Mouse (Mus musculus): ENCODE results near the gene Olfr904. TPM values are rescaled to one million over a fixed set of nuclear protein-coding genes. Genes with fewer than 3 reads are reported as not detected.

Gene Olfr904
- polyA plus RNA-seq, 1 experiment from 2014 or later: not detected

Other genes with a start within 250 kb of the Olfr904 start
- not detected in 2 replicates for gene Olfr894, start 245.1 kb upstream of the Olfr904 start, polyA plus RNA-seq (2014; fragmentation: Nextera tagmentation; extraction: Ambion mirVana)
- gene Olfr143, start 210.4 kb upstream of the Olfr904 start, polyA plus RNA-seq (2014; fragmentation: Nextera tagmentation; extraction: Ambion mirVana): not detected in 2 replicates
- not detected in 2 replicates for gene Olfr895, start 195.3 kb upstream of the Olfr904 start, polyA plus RNA-seq (2014; fragmentation: Nextera tagmentation; extraction: Ambion mirVana)
- not detected in 2 replicates for gene Olfr896-ps1, start 172.0 kb upstream of the Olfr904 start, polyA plus RNA-seq (2014; fragmentation: Nextera tagmentation; extraction: Ambion mirVana)
- not detected in 2 replicates for gene Olfr25, start 134.1 kb upstream of the Olfr904 start, polyA plus RNA-seq (2014; fragmentation: Nextera tagmentation; extraction: Ambion mirVana)
- not detected in 2 replicates for gene Olfr898, start 114.7 kb upstream of the Olfr904 start, polyA plus RNA-seq (2014; fragmentation: Nextera tagmentation; extraction: Ambion mirVana)
- not detected in 2 replicates for gene Olfr250, start 96.2 kb upstream of the Olfr904 start, polyA plus RNA-seq (2014; fragmentation: Nextera tagmentation; extraction: Ambion mirVana)
- not detected in 2 replicates for gene Olfr251, start 86.1 kb upstream of the Olfr904 start, polyA plus RNA-seq (2014; fragmentation: Nextera tagmentation; extraction: Ambion mirVana)
- not detected in 2 replicates for gene Olfr147, start 61.4 kb upstream of the Olfr904 start, polyA plus RNA-seq (2014; fragmentation: Nextera tagmentation; extraction: Ambion mirVana)
- not detected in 2 replicates for gene Olfr901, start 33.7 kb upstream of the Olfr904 start, polyA plus RNA-seq (2014; fragmentation: Nextera tagmentation; extraction: Ambion mirVana)
- gene Olfr902, start 15.5 kb upstream of the Olfr904 start, polyA plus RNA-seq (2014; fragmentation: Nextera tagmentation; extraction: Ambion mirVana): not detected in 2 replicates
- not detected in 2 replicates for gene Olfr905, start 8.0 kb downstream of the Olfr904 start, polyA plus RNA-seq (2014; fragmentation: Nextera tagmentation; extraction: Ambion mirVana)
- gene Olfr906, start 23.9 kb downstream of the Olfr904 start, polyA plus RNA-seq (2014; fragmentation: Nextera tagmentation; extraction: Ambion mirVana): not detected in 2 replicates
- gene Olfr907, start 32.7 kb downstream of the Olfr904 start, polyA plus RNA-seq (2014; fragmentation: Nextera tagmentation; extraction: Ambion mirVana): not detected in 2 replicates
- not detected in 2 replicates for gene Olfr911-ps1, start 58.4 kb downstream of the Olfr904 start, polyA plus RNA-seq (2014; fragmentation: Nextera tagmentation; extraction: Ambion mirVana)
- not detected in 2 replicates for gene Olfr910, start 74.7 kb downstream of the Olfr904 start, polyA plus RNA-seq (2014; fragmentation: Nextera tagmentation; extraction: Ambion mirVana)
- not detected in 2 replicates for gene Olfr912, start 117.0 kb downstream of the Olfr904 start, polyA plus RNA-seq (2014; fragmentation: Nextera tagmentation; extraction: Ambion mirVana)
- gene Olfr913, start 129.6 kb downstream of the Olfr904 start, polyA plus RNA-seq (2014; fragmentation: Nextera tagmentation; extraction: Ambion mirVana): not detected in 2 replicates
- gene Olfr914, start 142.0 kb downstream of the Olfr904 start, polyA plus RNA-seq (2014; fragmentation: Nextera tagmentation; extraction: Ambion mirVana): not detected in 2 replicates
- not detected in 2 replicates for gene Olfr916, start 196.7 kb downstream of the Olfr904 start, polyA plus RNA-seq (2014; fragmentation: Nextera tagmentation; extraction: Ambion mirVana)
- gene Olfr917, start 202.7 kb downstream of the Olfr904 start, polyA plus RNA-seq (2014; fragmentation: Nextera tagmentation; extraction: Ambion mirVana): not detected in 2 replicates
- gene Olfr918, start 211.5 kb downstream of the Olfr904 start, polyA plus RNA-seq (2014; fragmentation: Nextera tagmentation; extraction: Ambion mirVana): not detected in 2 replicates
- gene Olfr919, start 240.5 kb downstream of the Olfr904 start, polyA plus RNA-seq (2014; fragmentation: Nextera tagmentation; extraction: Ambion mirVana): not detected in 2 replicates